Mouse (Mus musculus) testis, adult 2 months (tissue): ENCODE results near the gene Pitpnc1. TPM values are rescaled to one million over a fixed set of nuclear protein-coding genes. Genes with fewer than 3 reads are reported as not detected.
"Not testable (repeated sequence)": the region's sequence is repeated elsewhere in the genome, so short reads cannot be mapped to it uniquely, and the experiment has no call there.

ENCODE experiments used
- H3K27ac ChIP-seq: fragments of 200-500 bp; 2 replicates; pipeline ENCODE4 v1.5.1; 2012; ENCODE audit warnings: low read depth, low read length; ENCODE audit not compliant: control insufficient read depth, insufficient read depth
- H3K27me3 ChIP-seq: fragments of 200-500 bp; 2 replicates; pipeline ENCODE4 v1.6.1; 2012; ENCODE audit warnings: mild to moderate bottlenecking, low read length, moderate library complexity; ENCODE audit not compliant: control insufficient read depth, insufficient read depth
- H3K36me3 ChIP-seq: fragments of 200-500 bp; 2 replicates; pipeline ENCODE4 v1.6.1; 2012; ENCODE audit warnings: mild to moderate bottlenecking, low read length; ENCODE audit not compliant: control insufficient read depth, insufficient read depth
- H3K4me1 ChIP-seq: fragments of 200-500 bp; 2 replicates; pipeline ENCODE4 v1.6.1; 2012; ENCODE audit warnings: low read length; ENCODE audit not compliant: control insufficient read depth, insufficient read depth
- H3K4me3 ChIP-seq: fragments of 200-500 bp; 2 replicates; pipeline ENCODE4 v1.5.1; 2012; ENCODE audit warnings: low read depth, mild to moderate bottlenecking, low read length, moderate library complexity, mixed read lengths; ENCODE audit not compliant: control insufficient read depth
- CTCF ChIP-seq: fragments of 200-500 bp; IDR thresholded peaks from 2 replicates; pipeline ENCODE4 v1.5.1; 2012; ENCODE audit warnings: low read depth, mild to moderate bottlenecking, inconsistent platforms, low read length, moderate library complexity; ENCODE audit not compliant: control insufficient read depth, insufficient read depth, insufficient replicate concordance
- POLR2A ChIP-seq: fragments of 200-500 bp; IDR thresholded peaks from 2 replicates; pipeline ENCODE4 v1.6.1; 2012; ENCODE audit warnings: low read depth, mild to moderate bottlenecking, inconsistent platforms, low read length, moderate library complexity; ENCODE audit not compliant: control insufficient read depth
- polyA plus RNA-seq: library from polyadenylated mRNA; depleted of rRNA; stranded (reverse); fragments of >200 nt; gene quantifications from 2 replicates; pipeline ENCODE4 v1.2.3, GENCODE M21; 2012

The Pitpnc1 gene
- polyA plus RNA-seq, 1 experiment = 1.5 TPM

DNA sequence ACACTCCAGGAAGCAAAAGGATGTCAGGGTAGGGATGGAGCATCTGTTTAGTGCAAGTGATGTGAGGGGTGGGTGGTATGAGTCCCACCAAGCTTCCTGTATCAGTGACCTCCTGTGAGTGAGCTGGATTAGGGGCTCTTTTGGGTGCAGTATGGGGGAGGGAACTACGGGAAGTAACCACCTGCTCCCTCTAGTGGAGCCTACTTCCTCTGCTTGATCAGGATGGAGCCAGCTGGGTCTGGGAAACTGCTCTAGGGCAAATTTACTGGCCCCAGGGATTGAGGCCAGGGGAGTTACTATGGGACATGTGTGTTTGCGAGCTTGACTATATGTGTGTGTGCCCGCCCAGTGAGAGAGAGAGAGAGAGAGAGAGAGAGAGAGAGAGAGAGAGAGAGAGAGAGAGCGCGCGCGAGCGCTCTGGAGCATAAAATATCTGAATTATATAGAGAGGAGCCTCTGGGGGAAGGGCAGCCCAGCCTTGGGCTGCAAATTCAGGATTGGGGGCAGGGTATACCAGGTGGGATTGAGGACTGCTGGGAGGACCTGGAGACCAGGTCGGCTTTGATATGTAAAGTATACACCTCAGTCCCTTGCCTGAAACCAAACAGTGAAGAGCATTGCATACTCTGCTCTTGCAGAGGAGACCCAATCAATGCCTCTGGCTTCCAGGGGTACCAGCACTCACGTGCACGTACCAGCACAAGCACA is 39.3 kb upstream of the Pitpnc1 start:
- H3K4me1 ChIP-seq = peaks cover 9% of the 10 kb centered on the region
- no peak overlapping the region for H3K27ac ChIP-seq
- no peaks in the 10 kb centered on the region for H3K27me3 ChIP-seq
- no peaks in the 10 kb centered on the region for H3K36me3 ChIP-seq
- TF ChIP-seq CTCF = peak; percentile 21; the same call in 1 of the 2 replicates
- no peak for TF ChIP-seq POLR2A
- H3K4me3 ChIP-seq = no peak overlapping the region

DNA sequence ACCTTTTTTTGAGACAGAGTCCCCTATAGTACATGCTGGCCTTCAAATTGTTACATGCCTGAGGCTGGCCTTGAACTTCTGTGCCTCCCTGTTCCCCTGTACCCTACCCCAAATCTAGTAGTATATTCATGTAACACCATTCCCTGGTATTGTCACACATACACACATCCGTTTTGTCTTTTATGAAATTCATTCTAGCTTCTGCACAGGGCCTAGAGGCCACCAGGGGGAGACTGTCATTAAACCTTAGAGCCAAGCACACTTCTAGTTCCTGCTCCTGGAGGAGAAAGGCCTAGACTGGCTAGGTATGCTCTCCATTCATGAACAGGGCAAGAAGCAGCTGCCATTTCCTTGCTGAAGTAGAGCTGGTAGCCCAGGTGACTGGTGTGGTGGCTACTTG is 35.8 kb upstream of the Pitpnc1 start:
- TF ChIP-seq POLR2A (no peak), CTCF (no peak; the same call in 1 of the 2 replicates)
- Histone ChIP-seq H3K36me3 (no peaks in the 10 kb centered on the region), H3K27me3 (no peaks in the 10 kb centered on the region), H3K27ac (no peak overlapping the region), H3K4me1 (peaks cover 8% of the 10 kb centered on the region), H3K4me3 (no peak overlapping the region)

GRCm38 (mm10) chr11:107504364-107504763 is 33.9 kb upstream of the Pitpnc1 start:
- not testable (repeated sequence) for H3K36me3 ChIP-seq, H3K27ac ChIP-seq, H3K4me1 ChIP-seq, H3K27me3 ChIP-seq, H3K4me3 ChIP-seq

DNA sequence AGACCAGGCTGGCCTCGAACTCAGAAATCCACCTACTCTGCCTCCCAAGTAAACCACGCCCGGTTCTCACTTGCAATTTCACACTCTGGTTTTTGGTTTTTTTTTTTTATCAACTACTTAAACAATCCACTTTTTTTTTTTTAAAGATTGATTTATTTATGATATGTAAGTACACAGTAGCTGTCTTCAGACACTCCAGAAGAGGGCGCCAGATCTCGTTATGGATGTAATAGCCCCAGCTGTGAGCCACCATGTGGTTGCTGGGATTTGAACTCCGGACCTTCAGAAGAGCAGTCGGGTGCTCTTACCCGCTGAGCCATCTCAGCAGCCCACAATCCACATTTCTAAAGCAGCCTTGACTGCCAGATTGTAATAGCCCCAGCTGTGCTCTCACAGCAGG is 32.3 kb upstream of the Pitpnc1 start:
- Histone ChIP-seq H3K36me3 (peaks cover 1% of the 10 kb centered on the region; the same call in 1 of the 2 replicates), H3K27me3 (no peaks in the 10 kb centered on the region), H3K4me1 (no peaks in the 10 kb centered on the region), H3K27ac (no peak overlapping the region), H3K4me3 (no peak overlapping the region)
- TF ChIP-seq CTCF (no peak), POLR2A (no peak)

GRCm38 (mm10) chr11:107484341-107484740 is 13.8 kb upstream of the Pitpnc1 start:
- no peaks in the 10 kb centered on the region for H3K27me3 ChIP-seq
- peaks cover 2% of the 10 kb centered on the region for H3K36me3 ChIP-seq
- TF ChIP-seq CTCF = no peak
- no peak for TF ChIP-seq POLR2A
- no peaks in the 10 kb centered on the region; the same call in 1 of the 2 replicates for H3K4me1 ChIP-seq
- no peak overlapping the region for H3K27ac ChIP-seq
- no peak overlapping the region for H3K4me3 ChIP-seq

- Histone ChIP-seq H3K4me1 (no peaks in the 10 kb centered on the region; the same call in 1 of the 2 replicates), H3K36me3 (no peaks in the 10 kb centered on the region; the same call in 1 of the 2 replicates), H3K27ac (peak overlapping the region; percentile 82), H3K27me3 (no peaks in the 10 kb centered on the region), H3K4me3 (peak overlapping the region; percentile 91)
- TF ChIP-seq CTCF = no peak
- TF ChIP-seq POLR2A = no peak
These were observed 9.3 kb upstream of the Pitpnc1 start for GRCm38 (mm10) chr11:107479862-107480203.

- Histone ChIP-seq H3K4me3 (peak within 1 kb of the TSS; percentile 91), H3K27ac (peak within 1 kb of the TSS; percentile 82), H3K27me3 (no peaks in the 10 kb centered on the region), H3K4me1 (no peaks in the 10 kb centered on the region; the same call in 1 of the 2 replicates), H3K36me3 (no peaks in the 10 kb centered on the region)
- peak; percentile 95 for TF ChIP-seq POLR2A
- no peak for TF ChIP-seq CTCF
These were observed 8.8 kb upstream of the Pitpnc1 start, which contains the start of gene Psmd12 for GRCm38 (mm10) chr11:107479053-107479861. Psmd12 (plus strand) TSS chr11:107479484.
